Mouse (Mus musculus): ENCODE measurements at regions not wholly inside any gene's neighbourhood (a gene's known extent, or its start where the extent isn't known, plus 50 kb on each side); places are given as distances from the start of the nearest gene placed in this dataset.

DNA sequence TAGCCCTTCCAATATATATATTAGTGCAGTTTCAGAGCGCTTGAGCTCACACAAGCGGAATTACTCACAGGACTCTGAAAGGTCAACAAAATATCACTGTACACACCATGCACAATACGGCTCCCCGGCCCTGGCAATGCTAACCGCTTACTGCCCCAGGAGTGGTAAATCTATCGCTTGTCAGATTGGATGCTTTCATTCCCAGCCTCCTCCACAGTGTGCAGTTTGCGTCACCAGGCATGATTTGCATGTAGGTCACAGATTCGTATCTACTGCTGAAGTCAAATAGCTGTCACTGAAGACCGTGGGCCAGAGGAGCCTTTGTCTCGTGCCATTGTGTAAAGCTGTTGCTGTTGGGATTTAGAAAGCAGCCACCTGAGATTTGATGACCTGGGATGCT lies 60.1 kb downstream of the Ccdc115 start:
- peak in 1 of 2 experiments; percentile 11 for DNase-seq (ENCODE audit: low spot score in 2 of 2)

DNA sequence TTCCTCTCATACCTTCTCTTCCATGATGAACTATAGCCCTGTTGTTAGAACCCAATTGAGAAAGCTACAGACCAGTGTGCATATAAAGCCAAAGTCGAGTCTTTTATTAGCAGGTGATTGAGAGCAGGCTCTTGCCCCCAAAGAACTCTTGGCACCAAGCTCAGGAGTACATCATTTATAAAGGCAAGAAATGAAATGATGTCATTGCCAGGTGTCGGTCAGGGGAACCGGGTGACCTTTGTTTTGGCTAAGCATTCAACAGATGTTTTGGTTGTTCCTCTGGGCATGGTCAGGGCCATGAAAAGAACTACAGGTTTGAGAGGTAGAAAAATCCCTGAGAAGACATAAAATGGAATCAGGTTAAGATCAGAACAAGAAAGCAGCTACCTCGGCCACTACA lies 61.6 kb downstream of the Ccdc115 start:
- no peak for DNase-seq (ENCODE audit: low spot score in 2 of 2)

DNA sequence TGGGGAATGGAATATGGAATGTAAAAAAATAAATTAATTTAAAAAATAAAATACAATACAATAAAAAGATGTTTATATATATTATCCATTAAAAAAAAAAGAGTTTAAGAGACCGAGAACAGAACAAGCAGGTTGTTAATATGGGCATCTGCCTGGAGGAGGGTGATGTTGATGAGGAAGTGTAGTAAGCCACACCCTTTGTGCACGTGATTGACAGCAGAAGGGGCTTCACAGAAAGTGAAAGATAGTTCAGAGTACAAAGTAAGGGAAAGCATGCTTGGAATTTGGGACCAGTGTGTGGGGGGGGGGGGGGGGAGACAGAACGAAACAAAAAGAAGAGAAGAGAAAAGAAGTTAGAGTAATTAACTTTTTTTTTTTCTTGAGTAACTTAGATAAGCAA lies 64.0 kb downstream of the Ccdc115 start:
- no peak for DNase-seq (ENCODE audit: low spot score in 2 of 2)

DNA sequence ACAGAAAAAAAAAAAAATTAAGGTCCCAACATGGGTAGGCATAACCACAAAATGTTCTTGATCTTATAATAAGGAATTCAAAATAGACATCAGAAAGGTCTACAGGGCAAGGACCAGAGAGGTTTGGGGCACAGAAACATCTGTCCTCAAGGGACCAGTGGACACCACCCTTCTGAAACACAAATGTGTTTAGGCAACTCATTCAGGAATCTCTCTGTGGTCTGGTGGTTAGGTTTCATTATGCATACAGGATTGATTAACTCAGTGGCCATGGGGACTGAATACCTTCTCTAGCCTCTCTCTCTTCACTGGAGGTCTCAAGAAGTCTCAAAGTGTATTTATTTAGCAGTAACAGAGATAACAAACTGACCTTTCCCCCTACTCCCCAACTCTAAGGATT lies 67.8 kb downstream of the Ccdc115 start:
- no peak for DNase-seq (ENCODE audit: low spot score in 2 of 2)
